Mouse (Mus musculus) myocyte (in vitro differentiated cells): ENCODE measurements around the gene Efna1.

Source experiments
- CEBPB ChIP-seq: IDR thresholded peaks from 2 replicates; pipeline ENCODE4 v1.6.1; 2011; ENCODE audit warnings: mild to moderate bottlenecking, moderate library complexity; ENCODE audit not compliant: poor library complexity, insufficient read depth, severe bottlenecking
- E2F4 ChIP-seq: IDR thresholded peaks from one replicate; pipeline ENCODE4 v1.6.1; 2011; ENCODE audit warnings: mild to moderate bottlenecking, control low read depth, moderate library complexity; ENCODE audit not compliant: insufficient read depth
- MAX ChIP-seq: IDR thresholded peaks from one replicate; pipeline ENCODE4 v1.6.1; 2011; ENCODE audit warnings: low read depth, mild to moderate bottlenecking, control low read depth
- MYOD1 ChIP-seq, 3 experiments: IDR thresholded peaks; one replicate each; pipeline ENCODE4 v1.6.1; 2011; ENCODE audit warnings: control low read depth in 2 of 3, low read depth in 2 of 3, mild to moderate bottlenecking in 2 of 3, moderate library complexity in 1 of 3; ENCODE audit not compliant: insufficient read length in 2 of 3, control insufficient read depth in 1 of 3
- MYOG ChIP-seq, 3 experiments: IDR thresholded peaks; one replicate each; pipeline ENCODE4 v1.6.1; 2011; ENCODE audit warnings: control low read depth in 2 of 3, low read depth in 2 of 3, mild to moderate bottlenecking in 2 of 3; ENCODE audit not compliant: insufficient read length in 2 of 3, control insufficient read depth in 1 of 3, insufficient read depth in 1 of 3
- POLR2A ChIP-seq: IDR thresholded peaks from one replicate; pipeline ENCODE4 v1.6.1; 2011; ENCODE audit warnings: low read depth, mild to moderate bottlenecking, control low read depth, moderate library complexity; ENCODE audit not compliant: insufficient read length
- POLR2AphosphoS2 ChIP-seq: IDR thresholded peaks from one replicate; pipeline ENCODE4 v1.6.1; 2011; ENCODE audit warnings: low read depth, control low read depth; ENCODE audit not compliant: insufficient read length
- REST ChIP-seq: IDR thresholded peaks from one replicate; pipeline ENCODE4 v1.6.1; 2011; ENCODE audit warnings: mild to moderate bottlenecking, control low read depth, moderate library complexity; ENCODE audit not compliant: insufficient read depth, insufficient read length
- TCF12 ChIP-seq: IDR thresholded peaks from one replicate; pipeline ENCODE4 v1.6.1; 2011; ENCODE audit warnings: mild to moderate bottlenecking, control low read depth; ENCODE audit not compliant: poor library complexity, insufficient read depth, severe bottlenecking
- TCF3 ChIP-seq: IDR thresholded peaks from one replicate; pipeline ENCODE4 v1.6.1; 2011; ENCODE audit warnings: low read depth, control low read depth; ENCODE audit not compliant: insufficient read length
- USF1 ChIP-seq: IDR thresholded peaks from one replicate; pipeline ENCODE4 v1.6.1; 2011; ENCODE audit warnings: low read depth, mild to moderate bottlenecking, control low read depth, moderate library complexity

DNA sequence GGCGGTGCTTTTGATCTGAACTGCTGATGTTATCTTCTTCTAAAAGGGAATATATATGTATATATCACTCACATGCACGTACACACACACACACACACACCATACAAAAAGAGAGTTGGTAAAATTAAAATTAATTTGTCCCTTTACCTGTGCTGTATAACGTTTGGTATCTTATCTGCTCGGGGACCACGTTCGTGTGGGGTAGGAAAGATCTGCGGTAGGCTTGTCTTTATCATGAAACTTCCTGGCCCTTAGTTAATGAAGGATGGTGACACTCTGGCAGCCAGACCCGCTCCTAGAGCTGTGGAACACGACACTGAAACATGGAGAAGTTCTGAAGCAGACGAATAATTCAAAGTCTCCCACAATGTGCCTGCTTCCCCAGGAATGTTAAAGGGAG, 10.9 kb upstream of the Efna1 start:
- TF ChIP-seq USF1, result no peak
- TF ChIP-seq MAX, result no peak
- no peak for TF ChIP-seq POLR2A
- TF ChIP-seq CEBPB, result no peak
- TF ChIP-seq POLR2AphosphoS2, result no peak
- TF ChIP-seq MYOD1 (IDR thresholded peaks at IDR 0.05; ENCODE audit: control insufficient read depth in 1 of 3, insufficient read length in 2 of 3, low read depth in 2 of 3), result no peak
- no peak for TF ChIP-seq MYOG (IDR thresholded peaks at IDR 0.05; ENCODE audit: control insufficient read depth in 1 of 3, insufficient read depth in 1 of 3, insufficient read length in 2 of 3, low read depth in 2 of 3)
- TF ChIP-seq E2F4, result no peak
- no peak for TF ChIP-seq TCF12
- TF ChIP-seq REST, result no peak
- no peak for TF ChIP-seq TCF3
